Mouse (Mus musculus): ENCODE results near the gene Dmkn.

DNA sequence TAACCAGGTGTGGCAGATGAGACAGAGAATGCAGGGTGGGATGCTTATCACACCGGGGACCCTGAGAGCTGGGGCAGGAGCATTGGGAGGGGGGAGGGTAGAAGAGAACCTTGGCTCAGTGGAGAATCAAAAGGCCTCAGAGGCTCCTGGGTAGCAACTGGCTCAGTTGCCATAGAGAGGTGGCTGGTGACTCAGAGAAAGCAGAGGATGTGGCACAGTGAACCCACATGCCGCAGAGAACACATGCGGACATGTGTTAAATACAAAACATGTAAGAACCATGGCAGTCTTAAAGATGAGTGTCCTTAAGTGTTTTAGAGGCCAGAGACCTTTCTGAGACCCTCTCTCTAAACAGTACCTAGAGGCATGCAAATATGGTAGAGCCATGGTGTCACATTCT is 27.3 kb upstream of the Dmkn start:
- no peak for TF ChIP-seq CTCF (IDR thresholded peaks at IDR 0.05; ENCODE audit: insufficient read depth, low read depth, low read length)
- TF ChIP-seq POLR2A (IDR thresholded peaks at IDR 0.05; ENCODE audit: insufficient read depth, low read depth, low read length) = no peak

All from olfactory bulb, adult 2 months (tissue).